8 mouse cellular contexts compared by ENCODE assay signal in genomic region chr13:12160121-12160475, GRCm38 (mm10). TPM values are rescaled to one million over a fixed set of nuclear protein-coding genes. Genes with fewer than 3 reads are reported as not detected.
DNase-seq lines count a peak whose midpoint lies in the region; ATAC-seq and TF ChIP-seq lines count a peak whose summit lies in the region.
"Had no signal": no experiment of that assay in that cellular context is flagged by ENCODE, and none has a peak within 500 bp of the region (broad histone marks: within the 10 kb centered on the region; RNA-seq: fewer than 3 reads in every experiment).

No protein-coding gene starts in this region.

- no peaks in the 10 kb centered on the region for H3K36me3 ChIP-seq in heart, embryonic 11.5 days (ENCODE audit: control insufficient read depth, insufficient read depth, low read length)
- no peaks in the 10 kb centered on the region for H3K36me3 ChIP-seq in midbrain, embryonic 15.5 days (replicated peaks)

- WGBS in heart, embryonic 11.5 days (ENCODE audit: insufficient replicate concordance): 46% methylated on average over 3 of the region's 3 CpGs
- WGBS in midbrain, embryonic 15.5 days: 71% methylated on average over 3 of the region's 3 CpGs

- H3K27me3 ChIP-seq in heart, embryonic 11.5 days (ENCODE audit: control insufficient read depth, insufficient read depth, low read length): no peaks in the 10 kb centered on the region
- H3K27me3 ChIP-seq in midbrain, embryonic 15.5 days (replicated peaks): no peaks in the 10 kb centered on the region

- H3K4me3 ChIP-seq in heart, embryonic 11.5 days (ENCODE audit: low read depth, low read length): no peak overlapping the region
- H3K4me3 ChIP-seq in midbrain, embryonic 15.5 days: no peak overlapping the region
- no peak overlapping the region for H3K4me3 ChIP-seq in layer of hippocampus, adult 2 months

- no peak overlapping the region for H3K9ac ChIP-seq in heart, embryonic 11.5 days (ENCODE audit: low read depth, low read length)
- no peak overlapping the region for H3K9ac ChIP-seq in midbrain, embryonic 15.5 days

- ATAC-seq in heart, embryonic 11.5 days (replicated peaks; ENCODE audit: insufficient number of reproducible peaks, low FRiP score, low TSS enrichment): 0 out of 2 replicates have a peak, but pooled peaks have one; percentile 24
- ATAC-seq in midbrain, embryonic 15.5 days (replicated peaks): peak; percentile 32; the same call in 1 of the 2 replicates

- H3K4me2 ChIP-seq in heart, embryonic 11.5 days: no peak overlapping the region
- H3K4me2 ChIP-seq in midbrain, embryonic 15.5 days: no peak overlapping the region

- no peaks in the 10 kb centered on the region for H3K9me3 ChIP-seq in heart, embryonic 11.5 days (replicated peaks; ENCODE audit: control insufficient read depth, low read length)
- no peaks in the 10 kb centered on the region for H3K9me3 ChIP-seq in midbrain, embryonic 15.5 days

- TF ChIP-seq CTCF in layer of hippocampus, adult 2 months (conservative IDR thresholded peaks at IDR 0.05): no peak

- 0 out of 2 replicates have a peak overlapping the region, but pooled peaks have one; percentile 51 for H3K27ac ChIP-seq in heart, embryonic 11.5 days (ENCODE audit: low read depth, low read length)
- H3K27ac ChIP-seq in midbrain, embryonic 15.5 days: no peak overlapping the region
- no peak overlapping the region for H3K27ac ChIP-seq in layer of hippocampus, adult 2 months
- H3K27ac ChIP-seq: macrophage had no signal

- DNase-seq in ovary, postnatal 36 days (ENCODE audit: low spot score): peak; percentile 67
- no peak for DNase-seq in ovary, postnatal 10 days (ENCODE audit: low spot score)
- DNase-seq in cerebellum, adult 8-10 months: peak; percentile 32
- DNase-seq in retina, postnatal 1 day: no peak
- DNase-seq in layer of hippocampus, adult 2 months (ENCODE audit: low spot score in 2 of 2): no peak

- H3K4me1 ChIP-seq in heart, embryonic 11.5 days (ENCODE audit: control insufficient read depth, insufficient read depth, low read length): peaks cover 18% of the 10 kb centered on the region
- peaks cover 6% of the 10 kb centered on the region; the same call in 1 of the 2 replicates for H3K4me1 ChIP-seq in midbrain, embryonic 15.5 days

RNA-seq across cellular contexts. Expression of gene Ryr2, which starts 53.4 kb away (rescaled TPM):
- polyA plus RNA-seq in heart, embryonic 11.5 days (2014; fragmentation: Nextera tagmentation; extraction: Ambion mirVana): 35.6 and 46.7 TPM in 2 replicates
- polyA plus RNA-seq in midbrain, embryonic 15.5 days (2015; fragmentation: Nextera tagmentation; extraction: Ambion mirVana): 3.5 and 4.4 TPM in 2 replicates
- total RNA-seq in layer of hippocampus, adult 2 months (2021): 100 to 1,000 TPM; 251 to 264 TPM
- polyA plus RNA-seq: macrophage had no signal

Comparison
In these comparisons a context has a peak if more than half of its experiments do, and no peak if none do; other contexts are left out.
1. DNase-seq: peak in ovary, postnatal 36 days (single experiment) and cerebellum, adult 8-10 months (single experiment); none in ovary, postnatal 10 days (single experiment), retina, postnatal 1 day (single experiment) and layer of hippocampus, adult 2 months (0 of 2).